Mouse (Mus musculus) megakaryocyte progenitor cell, adult 5-6 weeks (primary cell): ENCODE results near the gene Ush1c. TPM values are rescaled to one million over a fixed set of nuclear protein-coding genes. Genes with fewer than 3 reads are reported as not detected.

ENCODE experiments used
- ATAC-seq: replicated peaks from 2 replicates; pipeline ENCODE4 v1.8.0; 2016; ENCODE audit warnings: mild to moderate bottlenecking, moderate TSS enrichment, inconsistent platforms; ENCODE audit not compliant: poor library complexity
- total RNA-seq, 2 experiments: library from RNA; stranded (forward) in 1 of 2; stranded (reverse) in 1 of 2; fragments of 157-497, 149-512 nt in 1 of 2; fragments of 200-1000 nt in 1 of 2; gene quantifications; 2 replicates each; pipeline versions ENCODE4 v1.2.3 to v1.2.4; 2015 to 2017

The Ush1c gene
- total RNA-seq (2015) (not detected in 2 replicates), total RNA-seq (2017) (not detected in 2 replicates)

- no peak for ATAC-seq
These were observed at the start of gene Ush1c for GRCm38 (mm10) chr7:46238346-46238745. Ush1c (minus strand) TSS chr7:46238503.

DNA sequence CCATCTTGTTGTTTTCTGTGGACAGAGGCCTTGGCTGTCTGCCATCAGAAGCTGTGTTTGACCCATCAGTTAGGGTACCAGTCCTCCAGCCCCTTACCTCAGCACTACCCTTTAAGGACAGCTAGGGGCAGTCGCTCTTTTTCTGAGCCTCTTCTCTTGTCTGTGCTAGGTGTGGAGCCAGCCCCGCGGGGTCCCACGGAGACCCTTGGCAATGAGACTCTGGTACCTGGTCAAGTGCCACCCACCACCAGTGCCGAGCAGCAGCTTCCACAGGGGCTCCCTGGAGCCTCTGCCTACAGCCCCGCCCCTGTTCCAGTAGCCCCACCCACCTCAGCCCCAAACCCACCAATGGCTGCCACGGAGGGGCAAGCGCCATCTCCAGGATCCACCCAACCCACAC lies 48.7 kb upstream of the Ush1c start:
- no peak for ATAC-seq

DNA sequence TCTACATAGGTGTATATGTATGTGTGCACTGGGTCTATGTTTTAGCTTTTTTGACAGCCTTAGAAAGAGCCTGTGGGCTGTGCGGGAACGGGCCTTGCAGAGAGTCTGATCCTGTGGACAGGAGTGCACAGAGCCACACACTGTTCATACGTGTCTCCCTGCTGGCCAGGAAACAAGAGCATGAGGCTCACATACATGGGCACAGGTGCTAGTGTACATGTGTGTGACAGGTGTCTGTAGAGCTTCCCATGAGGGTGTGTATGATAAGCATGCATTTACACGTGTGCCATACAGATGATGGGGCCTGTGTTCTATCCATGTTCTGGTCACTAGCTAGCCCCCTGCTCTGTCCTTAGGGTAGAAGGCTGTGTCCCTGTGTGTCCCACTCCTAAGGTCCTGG lies 48.1 kb upstream of the Ush1c start:
- no peak for ATAC-seq

DNA sequence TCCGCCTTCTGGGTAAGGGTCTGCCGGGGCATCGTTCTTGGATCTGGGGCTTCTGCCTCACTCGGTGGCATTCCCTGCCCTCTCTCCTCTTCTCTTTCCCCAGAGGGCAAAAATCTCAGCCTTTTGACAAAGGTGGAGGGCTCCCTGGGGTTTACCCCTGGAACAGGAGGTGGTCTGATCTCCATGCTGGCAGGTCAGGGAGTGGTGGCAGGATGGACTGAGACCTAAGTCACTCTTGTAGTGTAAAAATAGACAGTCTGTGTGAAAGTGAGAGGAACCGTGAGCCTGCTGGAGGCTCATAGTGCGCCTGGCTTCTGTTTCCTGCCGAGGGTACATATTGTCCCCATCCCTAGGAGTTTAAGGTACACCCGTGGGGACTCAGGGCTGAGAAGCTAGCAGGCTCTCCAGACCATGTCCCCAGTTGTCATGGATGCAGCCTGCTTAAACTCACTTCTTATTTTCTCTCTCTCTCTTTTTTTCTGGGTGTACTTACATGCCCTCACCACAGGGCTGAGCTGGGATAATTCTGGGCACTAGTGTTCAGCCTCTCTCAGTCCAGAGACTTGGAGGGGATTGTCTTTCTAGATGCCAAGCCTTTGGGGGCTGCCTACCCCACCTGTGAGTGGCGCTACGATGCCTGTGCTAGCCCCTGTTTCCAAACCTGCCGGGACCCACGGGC lies 47.0 kb upstream of the Ush1c start:
- no peak for ATAC-seq

DNA sequence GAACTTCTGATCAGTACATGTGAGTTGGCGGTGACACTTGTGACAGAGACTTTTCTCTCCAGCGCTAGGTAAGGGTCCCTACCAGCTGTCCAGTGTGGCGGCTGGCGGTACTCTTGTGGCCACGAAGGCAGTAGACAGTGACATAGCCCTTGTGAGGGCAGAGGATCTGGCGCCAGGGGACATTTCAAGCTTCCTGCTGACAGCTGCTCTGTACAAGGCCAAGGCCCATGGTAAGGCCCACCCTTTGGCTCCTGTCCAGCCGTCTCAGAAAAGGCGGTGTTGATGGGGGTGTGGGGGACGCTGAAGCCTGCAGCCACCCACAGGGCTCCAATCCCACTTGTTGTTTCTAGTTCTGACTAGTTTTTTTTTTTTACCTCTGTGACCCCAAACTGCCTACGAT lies 45.4 kb upstream of the Ush1c start:
- no peak for ATAC-seq

DNA sequence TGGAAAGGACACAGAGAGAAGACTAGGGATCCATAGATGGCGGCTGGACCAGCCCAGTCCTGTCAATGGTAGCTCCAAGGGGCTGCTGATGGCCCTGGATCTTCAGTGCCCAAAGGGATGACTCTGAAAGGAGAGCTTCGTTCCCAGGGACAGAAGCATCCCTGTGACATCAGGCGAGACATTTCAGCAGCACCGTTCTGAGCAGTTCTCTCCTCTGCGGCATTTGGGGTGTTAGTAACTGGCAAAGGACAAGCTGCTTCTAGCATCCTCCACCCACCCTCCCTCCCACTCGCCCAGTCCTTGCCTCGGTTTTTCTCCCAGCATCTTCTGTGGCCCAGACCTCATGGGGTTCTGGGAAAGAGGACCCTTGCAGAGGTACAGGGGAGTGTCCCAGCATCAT lies 44.0 kb upstream of the Ush1c start:
- no peak for ATAC-seq

DNA sequence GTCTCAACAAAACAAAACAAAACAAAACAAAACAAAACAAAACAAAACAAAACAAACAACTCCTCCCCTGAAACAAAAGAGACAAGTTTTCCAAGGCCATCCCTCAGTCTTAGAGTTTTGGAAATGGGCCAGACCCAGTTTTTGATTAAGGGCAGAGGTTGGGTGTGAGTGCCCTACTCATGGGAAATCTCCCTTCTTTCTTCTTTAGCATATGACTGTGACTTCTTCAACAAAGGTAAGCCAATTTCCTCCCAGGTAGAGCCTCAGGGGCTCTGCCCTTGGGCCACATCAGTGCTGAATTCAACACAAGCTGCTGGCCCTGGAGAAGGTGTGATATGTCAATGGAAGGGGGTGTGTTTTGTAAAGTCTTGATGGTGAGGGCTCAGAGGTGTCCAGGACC lies 42.6 kb upstream of the Ush1c start:
- no peak for ATAC-seq

- ATAC-seq, result peak; percentile 64
These were observed 41.6 kb upstream of the Ush1c start for GRCm38 (mm10) chr7:46279946-46280345.

GRCm38 (mm10) chr7:46276156-46276555 lies 37.9 kb upstream of the Ush1c start:
- no peak for ATAC-seq

DNA sequence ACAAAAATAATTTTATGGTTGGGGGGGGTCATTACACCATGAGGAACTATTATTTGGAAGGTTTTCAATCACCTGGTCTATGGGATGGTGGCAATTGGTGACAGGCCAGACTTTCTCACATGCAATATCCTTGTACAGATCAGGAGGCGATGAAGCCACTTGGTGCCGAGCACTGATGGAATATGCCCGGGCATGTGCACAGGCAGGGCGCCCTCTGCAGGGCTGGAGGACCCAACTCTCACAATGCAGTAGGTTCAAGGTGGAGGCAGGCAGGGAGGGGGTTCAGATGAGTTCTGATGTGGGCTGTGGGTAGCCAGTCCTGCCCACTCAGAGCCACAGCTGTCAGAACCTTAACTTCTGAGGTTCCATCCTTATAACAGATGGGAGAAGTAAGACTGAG lies 13.5 kb upstream of the Ush1c start:
- ATAC-seq, result no peak

GRCm38 (mm10) chr7:46247606-46248005 lies 9.3 kb upstream of the Ush1c start:
- ATAC-seq, result no peak

GRCm38 (mm10) chr7:46246876-46247275 lies 8.6 kb upstream of the Ush1c start:
- no peak for ATAC-seq

GRCm38 (mm10) chr7:46240696-46241095 lies 2.4 kb upstream of the Ush1c start, which contains the start of gene Otog:
Otog (plus strand) TSS chr7:46240987.
- no peak for ATAC-seq

- ATAC-seq, result no peak
These were observed 1.8 kb upstream of the Ush1c start for GRCm38 (mm10) chr7:46240091-46240490.

DNA sequence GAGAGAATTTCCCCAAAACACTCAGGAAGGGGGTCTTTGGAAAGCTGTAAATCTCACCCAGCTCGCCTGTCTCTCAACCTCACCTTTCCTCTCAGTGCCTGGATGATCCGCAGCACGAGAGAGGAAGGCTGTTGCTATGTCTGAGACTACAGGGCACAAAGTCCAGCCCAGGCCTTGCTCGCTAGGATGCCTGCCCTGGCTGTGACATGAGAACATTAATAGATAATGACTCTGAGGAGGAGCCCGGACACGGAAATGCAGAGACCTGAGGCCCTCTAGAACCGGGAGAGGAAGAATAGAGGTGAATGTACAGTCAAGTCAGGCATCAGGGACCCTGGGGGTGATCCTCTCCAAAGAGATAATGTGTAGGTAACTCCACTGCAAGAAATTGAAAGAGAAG lies 1.1 kb downstream of the Ush1c start:
- no peak for ATAC-seq

- no peak for ATAC-seq
These were observed 1.9 kb downstream of the Ush1c start for GRCm38 (mm10) chr7:46236363-46236762.

GRCm38 (mm10) chr7:46235948-46236347 lies 2.4 kb downstream of the Ush1c start:
- ATAC-seq, result no peak

DNA sequence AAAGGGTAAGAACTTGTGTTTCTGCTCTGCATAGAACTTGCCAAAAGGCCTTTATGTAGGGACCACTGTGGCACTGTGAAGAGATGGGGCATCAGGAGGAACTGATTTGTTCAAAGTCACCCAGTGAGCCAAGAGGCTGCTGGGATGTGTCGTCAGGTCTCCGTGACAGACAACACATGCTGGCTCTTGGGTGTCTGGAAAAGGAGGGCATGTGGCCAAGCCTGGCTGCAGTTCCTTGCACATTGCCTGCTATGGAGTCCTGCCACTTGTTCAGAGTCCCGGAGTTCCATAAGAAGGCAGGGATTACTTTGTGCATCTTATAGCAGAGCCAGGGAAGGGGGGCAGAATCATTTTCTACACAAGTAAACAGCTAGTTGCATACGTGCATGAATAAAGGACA lies 11.4 kb downstream of the Ush1c start:
- ATAC-seq, result no peak

DNA sequence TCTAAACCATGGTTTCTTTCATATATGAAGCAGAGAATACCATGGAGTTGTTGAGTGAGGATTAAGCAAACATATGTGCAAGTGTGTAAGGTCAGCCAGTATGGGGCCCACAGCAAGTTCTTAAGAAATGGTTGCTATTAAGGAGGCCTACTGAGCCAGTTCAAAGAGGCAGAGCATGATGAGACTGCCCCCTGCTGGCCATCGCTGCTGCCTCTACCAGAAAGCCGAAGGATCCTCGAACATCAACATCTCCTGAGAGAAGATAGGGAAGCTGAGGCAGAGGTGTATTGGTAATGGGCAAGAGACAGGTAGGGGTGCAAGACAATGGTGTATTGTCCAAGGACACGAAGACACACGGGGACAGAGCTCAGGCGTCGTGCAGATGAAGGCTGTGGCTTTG lies 12.1 kb downstream of the Ush1c start:
- ATAC-seq, result 0 out of 2 replicates have a peak, but pooled peaks have one; percentile 50

DNA sequence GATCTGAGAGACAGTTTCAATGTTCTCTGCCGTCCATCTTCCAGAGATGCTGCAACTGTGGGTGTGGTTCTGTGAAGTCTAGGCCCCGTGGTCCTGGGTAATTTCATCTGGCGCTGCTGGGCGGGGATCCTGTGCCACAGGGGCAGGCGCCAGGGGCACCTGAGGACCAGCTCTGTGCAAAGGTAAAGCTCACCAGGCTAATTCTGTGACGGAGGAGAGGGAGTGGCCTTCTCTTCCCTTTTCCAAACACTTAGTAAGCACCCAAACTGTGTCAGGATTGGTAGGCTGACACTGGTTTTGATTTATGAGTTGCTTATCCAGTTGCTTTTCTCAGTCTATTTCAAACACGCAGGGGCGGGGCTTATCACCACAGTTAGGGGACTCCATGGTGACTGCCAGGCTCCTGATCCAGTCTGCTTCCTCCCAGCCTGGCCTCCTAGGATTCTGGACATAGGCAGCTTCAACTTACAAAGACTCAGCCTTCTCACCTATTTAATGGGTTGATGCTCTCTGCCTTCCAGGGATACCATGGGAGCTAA lies 17.6 kb downstream of the Ush1c start:
- no peak for ATAC-seq

DNA sequence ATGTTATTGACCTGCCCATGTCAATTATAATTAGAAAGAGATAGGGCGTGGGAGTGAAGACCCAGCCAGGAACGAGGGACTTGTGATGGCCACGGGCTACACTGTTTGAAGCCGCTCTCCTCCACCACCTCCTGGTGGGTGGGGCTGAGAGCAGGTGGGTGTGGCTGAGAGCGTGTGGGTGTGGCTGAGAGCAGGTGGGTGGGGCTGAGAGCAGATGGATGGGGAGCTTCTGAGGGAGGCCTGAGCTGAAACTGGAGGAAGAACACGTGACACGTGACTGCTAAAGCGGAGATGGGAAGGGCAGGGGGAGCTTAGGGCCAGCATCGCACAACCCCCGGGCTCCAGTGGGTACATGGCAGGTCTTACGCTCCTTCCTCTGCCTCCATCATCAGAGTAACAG lies 19.9 kb downstream of the Ush1c start:
- peak; percentile 92 for ATAC-seq

GRCm38 (mm10) chr7:46216481-46216880 lies 21.8 kb downstream of the Ush1c start:
- no peak for ATAC-seq

GRCm38 (mm10) chr7:46210276-46210675 lies 28.0 kb downstream of the Ush1c start:
- no peak for ATAC-seq
